Mouse (Mus musculus) embryo, embryonic 10 days (tissue): ENCODE measurements around the gene Agr3.

Experiments used
- DNase-seq: peaks from one replicate; pipeline ENCODE4 v3.0.0-alpha.2; 2015; ENCODE audit warnings: low spot score

Gene Agr3

GRCm38 (mm10) chr12:35984743-35985142, 59.3 kb downstream of the Agr3 start:
- no peak for DNase-seq

- no peak for DNase-seq
Observed at GRCm38 (mm10) chr12:35992711-35993110, 67.3 kb downstream of the Agr3 start, which contains the start of gene Agr2. Gene Agr2 (plus strand): TSS chr12:35992907.

GRCm38 (mm10) chr12:35993583-35993982, 68.2 kb downstream of the Agr3 start:
- DNase-seq = no peak

- no peak for DNase-seq
Observed at GRCm38 (mm10) chr12:35994098-35994497, 68.7 kb downstream of the Agr3 start.

- DNase-seq = peak; percentile 89
Observed at GRCm38 (mm10) chr12:35995799-35996198, 70.4 kb downstream of the Agr3 start.
